Mouse (Mus musculus) inflammation-experienced regulatory T-cells, adult 6 months (primary cell): ENCODE measurements around the gene Exoc3l. TPM values are rescaled to one million over a fixed set of nuclear protein-coding genes. Genes with fewer than 3 reads are reported as not detected.

Source experiments
- ATAC-seq: one replicate; pipeline ENCODE4 v1.8.0; 2017
- polyA plus RNA-seq, 3 experiments: library from polyadenylated mRNA; unstranded; fragments of 100-300 nt; shearing (Covaris generic); gene quantifications; one replicate each; pipeline ENCODE4 v1.2.1; 2017

The Exoc3l gene
- polyA plus RNA-seq, 3 experiments from 2014 or later = 0.38 to 0.60 TPM; not detected in 1

DNA sequence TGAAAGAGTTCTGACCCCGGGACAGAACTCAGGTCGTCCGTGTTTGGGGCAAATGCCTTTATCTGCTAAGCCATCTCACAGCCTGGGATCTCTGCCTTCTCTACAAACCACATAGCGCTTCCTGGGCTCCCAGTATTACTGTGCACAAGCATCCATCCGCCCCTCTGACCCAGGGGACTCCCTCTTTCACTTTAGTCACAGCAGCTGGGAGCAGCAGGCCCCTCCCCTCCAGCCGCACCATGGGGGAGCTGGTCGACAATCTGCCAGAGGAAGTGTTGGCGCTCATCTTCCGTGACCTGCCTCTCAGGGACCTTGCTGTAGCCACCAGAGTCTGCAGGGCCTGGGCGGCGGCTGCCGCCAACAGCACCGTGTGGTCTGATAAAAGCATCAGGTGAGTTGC lies 29.1 kb downstream of the Exoc3l start:
- peak; percentile 45 for ATAC-seq

GRCm38 (mm10) chr8:105265128-105265527 lies 30.8 kb downstream of the Exoc3l start:
- peak; percentile 78 for ATAC-seq

DNA sequence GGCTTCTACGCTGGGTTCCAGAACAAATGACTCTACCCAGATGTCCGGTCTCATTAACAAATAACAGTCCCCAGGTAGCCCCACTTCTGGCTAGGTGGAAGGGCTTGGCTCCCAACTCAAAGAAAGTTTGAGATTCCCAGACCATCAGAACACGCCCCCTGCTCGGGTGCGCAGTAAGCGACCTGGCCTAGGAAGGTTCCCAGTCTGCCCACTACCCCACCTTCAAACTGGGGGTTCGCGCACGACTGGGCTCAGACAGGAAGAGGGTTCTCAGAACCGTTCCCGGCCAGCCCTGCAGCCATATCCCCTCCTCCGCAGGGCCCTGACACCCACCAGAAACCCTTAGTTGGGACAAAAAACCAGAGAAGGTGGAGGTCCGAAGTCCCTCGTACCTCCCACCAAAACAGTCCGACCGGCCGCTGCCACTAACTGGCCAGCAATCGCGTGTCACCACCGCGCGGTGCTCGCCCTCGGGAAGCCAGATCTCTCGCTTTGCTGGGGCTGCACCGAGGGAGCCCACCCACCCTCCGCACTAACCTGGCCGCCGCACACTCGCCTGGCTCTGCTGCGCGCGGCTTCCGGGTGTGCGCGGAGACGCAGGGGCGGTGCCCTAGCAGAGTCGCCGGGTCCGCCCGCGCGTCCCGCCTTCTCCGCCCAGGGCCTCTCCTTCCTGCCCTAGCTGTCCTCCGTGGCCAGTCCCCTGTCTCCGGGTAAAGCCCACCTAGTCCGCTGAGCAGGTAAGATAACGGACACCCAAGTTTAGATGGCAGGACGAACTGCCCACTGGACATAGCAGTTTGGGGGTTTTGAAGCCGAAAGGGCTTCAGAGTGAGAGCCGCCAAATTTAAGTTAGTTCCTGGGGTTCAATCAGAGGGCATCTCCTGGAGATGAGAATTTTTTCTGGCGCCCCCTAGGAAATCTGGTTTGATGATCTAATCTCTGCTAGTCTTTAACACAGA lies 31.6 kb downstream of the Exoc3l start, which contains the start of the genes Tradd and Fbxl8:
Gene Tradd, minus strand, starts transcription at position 586 of the 959 bp plus-strand sequence.
Gene Fbxl8, plus strand, starts transcription at position 625 of the 959 bp plus-strand sequence.
- ATAC-seq = peak; percentile 66

DNA sequence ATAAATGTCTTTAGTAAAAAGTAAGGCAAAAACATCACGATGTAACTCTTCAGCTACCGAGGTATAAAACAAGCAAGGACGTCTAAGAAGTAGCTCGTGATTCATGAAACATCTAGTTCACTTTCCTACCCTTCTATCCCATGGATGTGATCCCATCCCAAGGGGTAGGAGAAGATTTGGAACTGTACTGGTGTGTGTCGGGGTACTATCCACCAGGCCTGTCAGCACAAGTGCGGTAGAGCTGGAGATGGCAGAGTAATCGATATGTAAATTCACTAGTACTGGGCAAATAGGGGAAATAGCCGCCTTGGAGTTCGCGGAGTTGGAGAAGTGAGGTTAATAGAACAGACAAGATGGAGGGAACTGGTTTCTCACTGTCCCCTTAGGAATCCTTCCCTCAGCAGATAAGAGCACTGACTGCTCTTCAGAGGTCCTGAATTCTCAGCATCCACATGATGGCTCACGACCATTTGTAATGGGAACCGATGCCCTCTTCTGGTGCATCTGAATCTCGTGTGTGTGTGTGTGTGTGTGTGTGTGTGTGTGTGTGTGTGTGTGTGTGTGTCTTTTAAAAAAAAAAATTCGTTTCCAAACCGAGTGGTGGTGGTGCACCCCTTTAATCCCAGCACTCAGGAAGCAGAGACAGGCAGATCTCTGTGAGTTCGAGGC lies 32.5 kb downstream of the Exoc3l start:
- no peak for ATAC-seq

GRCm38 (mm10) chr8:105261326-105261980 lies 34.4 kb downstream of the Exoc3l start:
- ATAC-seq = no peak

DNA sequence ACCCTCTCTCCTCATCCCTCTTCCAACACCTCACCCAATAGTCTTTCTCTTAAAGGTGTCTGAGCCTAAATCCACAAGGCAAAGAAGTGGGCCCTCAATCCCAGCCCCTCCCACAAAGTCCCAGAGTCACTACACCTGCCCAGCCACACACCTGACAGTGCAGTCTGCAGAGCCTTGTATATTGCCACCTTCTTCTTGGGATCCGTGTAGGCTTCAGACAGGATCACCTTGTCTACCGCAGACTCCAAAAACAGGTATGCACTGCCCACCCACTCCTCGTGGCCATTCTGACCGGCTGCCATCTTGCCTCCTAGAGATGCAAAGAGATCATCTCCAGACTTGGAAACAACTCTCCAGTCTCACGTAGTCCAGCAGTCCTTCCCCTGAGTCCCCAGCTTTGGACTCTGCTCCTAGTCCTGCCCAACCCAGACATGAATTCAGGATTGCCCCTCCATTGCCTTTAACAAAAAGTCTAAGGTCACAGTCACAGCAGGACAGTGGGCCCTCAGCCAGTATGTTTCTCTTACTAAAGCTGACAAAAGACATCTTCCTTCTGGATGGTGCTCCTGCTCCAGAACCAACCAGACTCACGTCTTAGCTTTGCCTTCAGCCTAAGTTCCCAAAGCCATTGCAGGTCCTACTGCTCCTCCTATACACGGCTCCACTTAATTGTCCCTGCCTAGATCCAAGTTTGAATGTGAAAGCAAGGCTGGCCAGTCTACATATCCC lies 35.4 kb downstream of the Exoc3l start:
- ATAC-seq = no peak

GRCm38 (mm10) chr8:105259721-105260320 lies 36.1 kb downstream of the Exoc3l start:
- ATAC-seq = peak; percentile 38

- ATAC-seq = no peak
Measured at GRCm38 (mm10) chr8:105258911-105259720, 36.8 kb downstream of the Exoc3l start.

DNA sequence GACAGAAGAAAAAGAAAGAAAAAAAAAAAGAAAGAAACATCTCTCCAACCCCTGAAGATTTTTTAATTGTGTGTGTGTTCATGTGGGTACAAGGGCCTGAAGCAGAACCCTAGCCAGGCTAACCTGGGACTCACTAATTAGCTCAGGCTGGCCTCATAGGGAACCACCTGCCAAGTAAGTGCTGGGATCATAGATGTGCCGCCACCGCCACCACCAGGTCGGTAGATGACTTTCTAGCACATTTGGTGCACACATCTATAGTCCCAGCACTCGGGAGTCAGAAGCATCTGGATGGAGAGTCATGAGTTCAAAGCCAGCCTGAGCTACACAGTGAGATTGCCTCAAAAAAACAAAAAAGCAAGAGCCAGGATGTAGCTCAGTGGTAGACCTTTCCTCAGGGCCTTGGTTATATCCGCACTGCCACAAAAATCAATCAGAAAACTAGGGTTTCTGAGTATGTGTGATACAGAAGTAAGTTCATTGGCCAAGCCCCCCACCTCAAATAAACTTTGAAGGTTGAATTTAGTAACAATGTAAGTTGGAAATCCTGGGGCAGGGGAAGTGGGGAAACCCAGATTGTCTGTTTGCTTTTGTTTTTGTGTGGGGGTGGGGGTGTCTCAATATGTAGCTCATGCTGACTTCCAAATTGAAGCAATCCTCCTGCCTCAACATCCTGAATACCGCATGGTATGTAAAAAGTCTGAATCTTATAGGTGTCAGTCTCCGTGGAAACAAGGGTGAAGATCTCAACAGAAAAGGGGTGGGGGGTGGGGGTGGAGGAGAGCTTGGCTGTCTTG lies 38.4 kb downstream of the Exoc3l start:
- no peak for ATAC-seq

- ATAC-seq = peak; percentile 47
Measured at GRCm38 (mm10) chr8:105254966-105255350, 40.9 kb downstream of the Exoc3l start, which contains the start of gene B3gnt9. B3gnt9 (minus strand) TSS chr8:105255153.

DNA sequence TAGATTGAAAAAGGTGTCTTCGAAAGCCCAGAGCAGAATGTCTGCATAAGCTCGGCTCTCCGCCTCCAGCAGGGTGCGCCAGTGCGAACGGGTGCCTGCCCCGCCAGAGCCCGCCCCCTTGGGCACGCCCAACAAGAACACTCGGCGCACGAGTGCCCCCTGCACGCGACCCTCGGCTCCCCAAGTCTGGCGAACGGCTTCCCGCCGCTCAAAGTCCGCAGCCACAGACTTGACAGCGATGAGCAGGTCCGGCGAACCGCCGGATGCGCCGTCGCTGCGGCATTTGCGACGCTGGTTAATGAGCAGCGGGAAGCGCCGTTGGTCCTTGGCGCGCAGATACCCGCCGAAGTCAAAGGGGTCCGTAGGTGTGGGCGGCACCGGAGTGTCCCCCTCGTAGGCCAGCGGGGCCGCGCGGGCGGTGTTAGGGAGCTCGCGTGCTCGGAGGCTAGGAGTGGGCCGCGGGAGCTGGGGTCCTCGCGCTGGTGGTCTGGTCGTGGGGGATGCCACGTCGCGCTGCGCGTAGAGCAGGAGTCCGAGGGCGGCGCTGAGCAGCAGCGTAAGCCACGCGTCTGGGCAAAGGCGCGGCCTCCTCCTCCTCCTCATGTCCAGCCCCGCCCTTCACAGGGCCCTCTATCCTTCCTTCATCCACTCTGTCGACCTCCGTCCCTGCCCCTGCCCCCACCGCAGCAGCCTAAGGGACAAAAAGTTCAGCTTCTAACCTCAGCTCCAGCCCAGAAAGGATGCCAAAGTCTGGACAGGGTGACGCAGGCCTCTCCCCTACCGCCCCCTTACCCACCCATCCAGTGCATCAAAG lies 41.5 kb downstream of the Exoc3l start:
- peak; percentile 86 for ATAC-seq

- peak; percentile 4 for ATAC-seq
Measured at GRCm38 (mm10) chr8:105253766-105254151, 42.1 kb downstream of the Exoc3l start.

GRCm38 (mm10) chr8:105252680-105253537 lies 43.0 kb downstream of the Exoc3l start:
- no peak for ATAC-seq

GRCm38 (mm10) chr8:105251954-105252353 lies 43.9 kb downstream of the Exoc3l start:
- ATAC-seq = no peak

DNA sequence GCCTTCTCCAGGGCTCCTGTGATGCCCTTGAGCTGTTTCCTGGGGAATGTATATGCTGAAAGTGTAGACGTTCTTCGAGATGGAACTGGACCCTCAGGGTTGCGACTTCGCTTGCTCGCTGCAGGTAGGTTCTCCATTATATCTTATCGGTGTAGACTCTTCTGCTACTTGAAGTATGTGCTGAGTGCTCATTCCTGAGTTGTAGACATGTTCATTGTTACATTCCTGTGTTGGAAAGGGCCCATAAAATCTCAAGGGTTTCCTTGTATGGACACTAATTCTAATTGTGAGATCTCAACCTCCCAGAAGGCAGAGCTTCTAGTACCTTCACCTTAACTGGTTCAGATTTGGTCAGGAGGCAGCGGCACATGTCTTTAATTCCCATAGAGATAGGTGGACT lies 54.9 kb downstream of the Exoc3l start:
- ATAC-seq = no peak
